Mouse (Mus musculus) hematopoietic stem cell, adult 5-6 weeks (primary cell): ENCODE measurements around the gene Lama4. TPM values are rescaled to one million over a fixed set of nuclear protein-coding genes. Genes with fewer than 3 reads are reported as not detected.

ENCODE experiments used
- ATAC-seq, 2 experiments: fragments of 125-278 bp in 1 of 2; replicated peaks in 1 of 2; 2 replicates each; pipeline ENCODE4 v1.8.0; 2016 to 2017; ENCODE audit warnings: inconsistent platforms in 2 of 2, mild to moderate bottlenecking in 2 of 2, moderate number of reproducible peaks in 2 of 2, low read depth in 1 of 2, moderate TSS enrichment in 1 of 2; ENCODE audit not compliant: low FRiP score in 2 of 2, poor library complexity in 2 of 2, severe bottlenecking in 2 of 2, insufficient read depth in 1 of 2, low TSS enrichment in 1 of 2
- total RNA-seq: library from RNA; stranded (forward); fragments of 172-1452, 232-1000 nt; gene quantifications from 2 replicates; pipeline ENCODE4 v1.2.3, GENCODE M21; 2017

Lama4 gene
- 0.13 and 0.74 TPM in 2 replicates for total RNA-seq

- peak; percentile 74 to 77 for ATAC-seq
Observed at GRCm38 (mm10) chr10:38965075-38965781, at the start of gene Lama4. TSS of gene Lama4 (plus strand) at chr10:38965515.

- peak in 1 of 2 experiments; percentile 46; a peak in 1 of 4 replicates for ATAC-seq
Observed at GRCm38 (mm10) chr10:38916027-38916617, 49.2 kb upstream of the Lama4 start.

GRCm38 (mm10) chr10:38928940-38929697 is 36.2 kb upstream of the Lama4 start:
- ATAC-seq: no peak

GRCm38 (mm10) chr10:38944701-38945100 is 20.6 kb upstream of the Lama4 start:
- ATAC-seq: no peak

- no peak for ATAC-seq
Observed at GRCm38 (mm10) chr10:38961920-38962319, 3.4 kb upstream of the Lama4 start.

- ATAC-seq: no peak
Observed at GRCm38 (mm10) chr10:38964719-38965074, 618 bp upstream of the Lama4 start.

GRCm38 (mm10) chr10:38965857-38966256 is 542 bp downstream of the Lama4 start:
- peak; percentile 61 to 71 for ATAC-seq

GRCm38 (mm10) chr10:38966646-38967045 is 1.3 kb downstream of the Lama4 start:
- no peak for ATAC-seq

GRCm38 (mm10) chr10:38968326-38969072 is 3.2 kb downstream of the Lama4 start:
- ATAC-seq: no peak

GRCm38 (mm10) chr10:38969543-38969942 is 4.2 kb downstream of the Lama4 start:
- ATAC-seq: no peak

- no peak for ATAC-seq
Observed at GRCm38 (mm10) chr10:38969975-38970374, 4.7 kb downstream of the Lama4 start.

GRCm38 (mm10) chr10:38972221-38972946 is 7.1 kb downstream of the Lama4 start:
- ATAC-seq: no peak

GRCm38 (mm10) chr10:38973016-38973415 is 7.7 kb downstream of the Lama4 start:
- no peak for ATAC-seq

- no peak for ATAC-seq
Observed at GRCm38 (mm10) chr10:38978195-38978594, 12.9 kb downstream of the Lama4 start.

GRCm38 (mm10) chr10:38979699-38980098 is 14.4 kb downstream of the Lama4 start:
- no peak for ATAC-seq

- ATAC-seq: no peak
Observed at GRCm38 (mm10) chr10:38980980-38981379, 15.7 kb downstream of the Lama4 start.
